Mouse (Mus musculus): ENCODE data around the gene Zic5.

Gene Zic5

GRCm38 (mm10) chr14:122480355-122480754 lies 14.9 kb upstream of the Zic5 start:
- DNase-seq (ENCODE audit: low read depth, low spot score): no peak

GRCm38 (mm10) chr14:122479461-122480109 lies 14.1 kb upstream of the Zic5 start:
- no peak for DNase-seq (ENCODE audit: low read depth, low spot score)

GRCm38 (mm10) chr14:122478574-122479011 lies 13.1 kb upstream of the Zic5 start:
- DNase-seq (ENCODE audit: low read depth, low spot score): no peak

- no peak for DNase-seq (ENCODE audit: low read depth, low spot score)
Measured at GRCm38 (mm10) chr14:122477971-122478573, 12.6 kb upstream of the Zic5 start.

- DNase-seq (ENCODE audit: low read depth, low spot score): no peak
Measured at GRCm38 (mm10) chr14:122477261-122477671, 11.8 kb upstream of the Zic5 start.

- DNase-seq (ENCODE audit: low read depth, low spot score): no peak
Measured at GRCm38 (mm10) chr14:122476822-122477215, 11.3 kb upstream of the Zic5 start.

- DNase-seq (ENCODE audit: low read depth, low spot score): no peak
Measured at GRCm38 (mm10) chr14:122476041-122476821, 10.8 kb upstream of the Zic5 start.

- DNase-seq (ENCODE audit: low read depth, low spot score): no peak
Measured at GRCm38 (mm10) chr14:122475557-122476040, 10.1 kb upstream of the Zic5 start.

- DNase-seq (ENCODE audit: low read depth, low spot score): no peak
Measured at GRCm38 (mm10) chr14:122474891-122475556, 9.5 kb upstream of the Zic5 start, which contains the start of gene Zic2. Gene Zic2, plus strand, starts transcription at chr14:122475435.

- no peak for DNase-seq (ENCODE audit: low read depth, low spot score)
Measured at GRCm38 (mm10) chr14:122474041-122474890, 8.8 kb upstream of the Zic5 start.

- no peak for DNase-seq (ENCODE audit: low read depth, low spot score)
Measured at GRCm38 (mm10) chr14:122473211-122473751, 7.8 kb upstream of the Zic5 start.

GRCm38 (mm10) chr14:122472647-122473046 lies 7.2 kb upstream of the Zic5 start:
- no peak for DNase-seq (ENCODE audit: low read depth, low spot score)

- no peak for DNase-seq (ENCODE audit: low read depth, low spot score)
Measured at GRCm38 (mm10) chr14:122472161-122472560, 6.7 kb upstream of the Zic5 start.

GRCm38 (mm10) chr14:122471449-122472085 lies 6.1 kb upstream of the Zic5 start:
- no peak for DNase-seq (ENCODE audit: low read depth, low spot score)

GRCm38 (mm10) chr14:122468971-122469755 lies 3.7 kb upstream of the Zic5 start:
- DNase-seq (ENCODE audit: low read depth, low spot score): no peak

GRCm38 (mm10) chr14:122467926-122468841 lies 2.7 kb upstream of the Zic5 start:
- DNase-seq (ENCODE audit: low read depth, low spot score): no peak

- no peak for DNase-seq (ENCODE audit: low read depth, low spot score)
Measured at GRCm38 (mm10) chr14:122466756-122467362, 1.4 kb upstream of the Zic5 start.

Data from telencephalon, adult 2 months (tissue).